Mouse (Mus musculus) CH12.LX (cell line): ENCODE results near the gene Kndc1. TPM values are rescaled to one million over a fixed set of nuclear protein-coding genes. Genes with fewer than 3 reads are reported as not detected.

ENCODE experiments used
- DNase-seq: peaks from one replicate; pipeline ENCODE4 v3.0.0-alpha.2; 2013; ENCODE audit errors: extremely low read depth
- H3K27ac ChIP-seq: 2 replicates; pipeline ENCODE4 v1.5.1; 2012; ENCODE audit warnings: low read depth, mild to moderate bottlenecking, control low read depth, moderate library complexity; ENCODE audit not compliant: insufficient read depth
- H3K27me3 ChIP-seq: replicated peaks from 2 replicates; pipeline ENCODE3; 2012; ENCODE audit warnings: inconsistent platforms
- H3K36me3 ChIP-seq, 2 experiments: replicated peaks in 1 of 2; 2 replicates each; pipeline versions ENCODE3 to v1.6.1; 2012; ENCODE audit warnings: inconsistent platforms in 1 of 2, low read length in 1 of 2, mild to moderate bottlenecking in 1 of 2, mixed read lengths in 1 of 2, moderate library complexity in 1 of 2; ENCODE audit not compliant: control insufficient read depth in 1 of 2, insufficient read depth in 1 of 2
- H3K4me1 ChIP-seq, 2 experiments: 2 replicates each; pipeline ENCODE4 v1.6.1; 2012; ENCODE audit warnings: inconsistent platforms in 1 of 2, moderate library complexity in 1 of 2; ENCODE audit not compliant: insufficient read depth in 2 of 2, control insufficient read depth in 1 of 2
- H3K4me2 ChIP-seq: 2 replicates; pipeline ENCODE4 v1.6.1; 2012; ENCODE audit warnings: low read depth, mild to moderate bottlenecking, control low read depth; ENCODE audit not compliant: poor library complexity, insufficient read depth, severe bottlenecking
- H3K4me3 ChIP-seq, 3 experiments: fragments of 150-350 bp in 1 of 3; sonication (generic) in 1 of 3; replicated peaks in 1 of 3; 2 replicates each; pipeline versions ENCODE3 to v1.5.1; 2011 to 2012; ENCODE audit warnings: low read depth in 2 of 3, low read length in 2 of 3, mild to moderate bottlenecking in 2 of 3, moderate library complexity in 2 of 3, control low read depth in 1 of 3, improper control_type of control experiment in 1 of 3, inconsistent platforms in 1 of 3, mixed read lengths in 1 of 3; ENCODE audit not compliant: poor library complexity in 1 of 3
- H3K79me2 ChIP-seq: replicated peaks from 2 replicates; pipeline ENCODE4 v1.6.1; 2012; ENCODE audit warnings: mild to moderate bottlenecking, moderate library complexity; ENCODE audit not compliant: control insufficient read depth, poor library complexity, insufficient read depth, severe bottlenecking; ENCODE audit errors: extremely low read depth
- H3K9ac ChIP-seq: 2 replicates; pipeline ENCODE4 v1.6.1; 2012; ENCODE audit warnings: low read depth, mild to moderate bottlenecking, control low read depth, moderate library complexity; ENCODE audit not compliant: insufficient read depth
- H3K9me3 ChIP-seq: replicated peaks from 2 replicates; pipeline ENCODE3; 2012; ENCODE audit warnings: low read length, inconsistent platforms, mixed read lengths
- BHLHE40 ChIP-seq: IDR thresholded peaks from 2 replicates; pipeline ENCODE4 v1.6.1; 2011; ENCODE audit warnings: mild to moderate bottlenecking, low read depth, low read length, improper control_type of control experiment
- CHD1 ChIP-seq: IDR thresholded peaks from 2 replicates; pipeline ENCODE4 v1.6.1; 2012; ENCODE audit warnings: low read depth, low read length, improper control_type of control experiment, inconsistent platforms
- CHD2 ChIP-seq: IDR thresholded peaks from 2 replicates; pipeline ENCODE4 v1.6.1; 2011; ENCODE audit warnings: low read length, improper control_type of control experiment
- ELF1 ChIP-seq: IDR thresholded peaks from 2 replicates; pipeline ENCODE4 v1.6.1; 2014; ENCODE audit warnings: low read depth, mild to moderate bottlenecking, inconsistent platforms, low read length, improper control_type of control experiment
- EP300 ChIP-seq: IDR thresholded peaks from 2 replicates; pipeline ENCODE4 v1.6.1; 2011; ENCODE audit warnings: low read length, improper control_type of control experiment
- ETS1 ChIP-seq: conservative IDR thresholded peaks from 2 replicates; pipeline ENCODE4 v1.6.1; 2012; ENCODE audit warnings: low read depth, mild to moderate bottlenecking, inconsistent platforms, low read length, improper control_type of control experiment, moderate library complexity
- GABPA ChIP-seq: IDR thresholded peaks from 2 replicates; pipeline ENCODE4 v1.6.1; 2012; ENCODE audit warnings: low read depth, low read length, improper control_type of control experiment, inconsistent platforms; ENCODE audit not compliant: insufficient replicate concordance
- HCFC1 ChIP-seq: IDR thresholded peaks from 2 replicates; pipeline ENCODE4 v1.6.1; 2012; ENCODE audit warnings: low read depth, mild to moderate bottlenecking, inconsistent platforms, low read length, improper control_type of control experiment
- IRF4 ChIP-seq: IDR thresholded peaks from 2 replicates; pipeline ENCODE4 v1.6.1; 2014; ENCODE audit warnings: low read depth, mild to moderate bottlenecking, inconsistent platforms, low read length, improper control_type of control experiment
- JUND ChIP-seq: conservative IDR thresholded peaks from 2 replicates; pipeline ENCODE4 v1.6.1; 2011; ENCODE audit warnings: low read depth, low read length, improper control_type of control experiment
- KAT2A ChIP-seq: IDR thresholded peaks from 2 replicates; pipeline ENCODE4 v1.6.1; 2012; ENCODE audit warnings: low read length, improper control_type of control experiment, inconsistent platforms; ENCODE audit not compliant: insufficient replicate concordance
- MAX ChIP-seq: IDR thresholded peaks from 2 replicates; pipeline ENCODE4 v1.6.1; 2011; ENCODE audit warnings: low read length, improper control_type of control experiment
- MEF2A ChIP-seq: IDR thresholded peaks from 2 replicates; pipeline ENCODE4 v1.6.1; 2014; ENCODE audit warnings: low read depth, mild to moderate bottlenecking, inconsistent platforms, low read length, improper control_type of control experiment, borderline replicate concordance
- MXI1 ChIP-seq: IDR thresholded peaks from 2 replicates; pipeline ENCODE4 v1.6.1; 2011; ENCODE audit warnings: mild to moderate bottlenecking, low read depth, low read length, improper control_type of control experiment
- PAX5 ChIP-seq: IDR thresholded peaks from 2 replicates; pipeline ENCODE4 v1.6.1; 2012; ENCODE audit warnings: low read length, inconsistent platforms, mixed read lengths
- POLR2AphosphoS2 ChIP-seq: IDR thresholded peaks from 2 replicates; pipeline ENCODE4 v1.6.1; 2011; ENCODE audit warnings: low read depth, low read length, improper control_type of control experiment
- RAD21 ChIP-seq: IDR thresholded peaks from 2 replicates; pipeline ENCODE4 v1.6.1; 2011; ENCODE audit warnings: low read depth, mild to moderate bottlenecking, low read length, improper control_type of control experiment, moderate library complexity
- SIN3A ChIP-seq: IDR thresholded peaks from 2 replicates; pipeline ENCODE4 v1.6.1; 2012; ENCODE audit warnings: low read length, improper control_type of control experiment, inconsistent platforms
- SMC3 ChIP-seq: IDR thresholded peaks from 2 replicates; pipeline ENCODE4 v1.6.1; 2011; ENCODE audit warnings: low read depth, low read length, improper control_type of control experiment
- TCF12 ChIP-seq: IDR thresholded peaks from 2 replicates; pipeline ENCODE4 v1.6.1; 2014; ENCODE audit warnings: low read depth, mild to moderate bottlenecking, inconsistent platforms, low read length, improper control_type of control experiment
- UBTF ChIP-seq: IDR thresholded peaks from 2 replicates; pipeline ENCODE4 v1.6.1; 2012; ENCODE audit warnings: low read depth, mild to moderate bottlenecking, inconsistent platforms, low read length, improper control_type of control experiment, moderate library complexity
- USF2 ChIP-seq: conservative IDR thresholded peaks from 2 replicates; pipeline ENCODE4 v1.6.1; 2011; ENCODE audit warnings: low read depth, low read length, improper control_type of control experiment
- ZKSCAN1 ChIP-seq: IDR thresholded peaks from 2 replicates; pipeline ENCODE4 v1.6.1; 2012; ENCODE audit warnings: low read depth, inconsistent platforms, low read length, improper control_type of control experiment, borderline replicate concordance
- ZMIZ1 ChIP-seq: IDR thresholded peaks from 2 replicates; pipeline ENCODE4 v1.6.1; 2012; ENCODE audit warnings: low read depth, mild to moderate bottlenecking, inconsistent platforms, low read length, improper control_type of control experiment
- dilution Hi-C: fragments of 300-500 bp; cut with MboI; formaldehyde crosslinking; loops from 2 replicates; pipeline ENCODE4 v1.14.3; 2020; ENCODE audit warnings: low sequenced_read_pairs; ENCODE audit not compliant: extremely low pct_unique_long_range_greater_than_20kb, extremely low pct_ligation_motif_present
- in situ Hi-C: fragments of 300-500 bp; cut with MboI; formaldehyde crosslinking; loops from 3 replicates; pipeline ENCODE4 v1.14.3; 2019; ENCODE audit warnings: low sequenced_read_pairs, low pct_ligation_motif_present, low pct_unique_long_range_greater_than_20kb, mixed read lengths
- polyA plus RNA-seq: library from polyadenylated mRNA; unstranded; fragments of >175 nt; gene quantifications from 2 replicates; pipeline ENCODE4 v1.2.1, GENCODE M21; 2012; ENCODE audit warnings: low read depth; ENCODE audit not compliant: insufficient read length
- total RNA-seq, 2 experiments: library from RNA; depleted of rRNA; stranded (reverse); fragments of 300-350 nt in 1 of 2; fragments of >200 nt in 1 of 2; gene quantifications; 2 replicates each; pipeline ENCODE4 v1.2.3; 2012 to 2014

The Kndc1 gene
- total and polyA plus RNA-seq, 3 experiments = 2.3 to 5.0 (median 4.0) TPM

DNA sequence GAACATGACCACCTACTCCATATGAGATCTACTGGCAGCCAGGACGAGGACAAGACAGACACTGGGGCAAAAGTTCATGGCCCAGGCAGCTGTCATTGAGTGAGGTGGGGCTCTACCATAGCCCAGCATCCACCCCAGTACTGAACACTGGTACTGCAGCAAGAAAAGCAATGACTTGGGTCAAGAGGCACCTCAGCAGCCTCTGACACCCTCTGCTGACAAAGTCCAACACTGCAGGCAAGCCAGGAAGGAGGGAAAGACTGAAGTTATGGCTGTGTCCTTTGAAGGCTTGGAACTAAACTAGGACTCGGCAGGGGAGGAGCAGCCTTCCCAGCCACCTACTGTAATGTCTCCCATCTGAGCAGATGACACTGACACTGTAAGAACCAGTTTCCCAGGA is 30.2 kb upstream of the Kndc1 start (continued):
- TF ChIP-seq EP300 (no peak), UBTF (no peak), SMC3 (peak; percentile 96), MXI1 (no peak), CHD2 (no peak), JUND (no peak), USF2 (no peak), ELF1 (peak; percentile 25; the same call in 1 of the 2 replicates), HCFC1 (no peak), TCF12 (0 out of 2 replicates have a peak, but pooled peaks have one; percentile 20), SIN3A (no peak), RAD21 (peak; percentile 81)

DNA sequence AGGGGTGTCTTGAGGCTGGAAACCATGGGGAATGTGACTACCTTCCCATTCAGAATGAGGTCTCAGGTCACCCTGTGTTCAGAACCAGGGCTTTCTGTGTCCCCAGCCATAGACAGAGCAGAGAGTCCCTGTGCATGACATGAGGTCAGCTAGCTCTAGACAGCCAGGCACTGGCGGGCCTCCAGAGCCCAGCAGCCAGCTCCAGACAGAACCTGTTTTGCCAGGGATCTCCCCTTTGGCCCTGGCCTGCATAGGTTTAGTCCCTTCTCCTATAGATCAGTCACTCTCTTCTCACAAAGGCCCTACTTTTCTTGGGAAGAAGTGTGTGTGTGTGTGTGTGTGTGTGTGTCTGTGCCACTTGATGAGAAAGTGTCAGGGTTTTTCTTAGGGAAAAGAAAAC is 29.6 kb upstream of the Kndc1 start:
- no peaks in the 10 kb centered on the region for H3K36me3 ChIP-seq
- no peaks in the 10 kb centered on the region for H3K9me3 ChIP-seq
- H3K4me3 ChIP-seq = no peak overlapping the region
- H3K27ac ChIP-seq = no peak overlapping the region
- H3K27me3 ChIP-seq = peaks cover 18% of the 10 kb centered on the region
- TF ChIP-seq PAX5 (no peak), MEF2A (no peak), GABPA (no peak), ZMIZ1 (no peak), IRF4 (no peak), BHLHE40 (no peak), KAT2A (no peak), ELF1 (no peak), CHD1 (no peak), RAD21 (no peak), CHD2 (no peak), POLR2AphosphoS2 (no peak), ZKSCAN1 (no peak), EP300 (no peak), MAX (no peak), ETS1 (no peak), HCFC1 (no peak)
- H3K79me2 ChIP-seq = no peaks in the 10 kb centered on the region
- no peak for DNase-seq
- H3K4me1 ChIP-seq = peaks cover 0 to 3% of the 10 kb centered on the region in 2 experiments; a peak in 3 of 4 replicates
- in situ Hi-C loops (no loop called here), dilution Hi-C loops (no loop called here)
- H3K4me2 ChIP-seq = no peak overlapping the region
- H3K9ac ChIP-seq = no peak overlapping the region
